Mouse (Mus musculus) olfactory bulb, adult 2 months (tissue): Measurements from ENCODE around the gene Rufy3.

Experiments used
- CTCF ChIP-seq: fragments of 200-500 bp; IDR thresholded peaks from 2 replicates; pipeline ENCODE4 v1.5.1; 2012; ENCODE audit warnings: low read depth, mild to moderate bottlenecking, low read length, moderate library complexity; ENCODE audit not compliant: insufficient read depth
- POLR2A ChIP-seq: fragments of 200-500 bp; IDR thresholded peaks from 2 replicates; pipeline ENCODE4 v1.6.1; 2012; ENCODE audit warnings: mild to moderate bottlenecking, low read depth, low read length, moderate library complexity; ENCODE audit not compliant: insufficient read depth

- TF ChIP-seq POLR2A: no peak
- no peak for TF ChIP-seq CTCF
Measured at GRCm38 (mm10) chr5:88634076-88634475, 69.2 kb downstream of the Rufy3 start.
